Mouse (Mus musculus) hindbrain, embryonic 12.5 days (tissue): ENCODE data around the gene Nbea. TPM values are rescaled to one million over a fixed set of nuclear protein-coding genes. Genes with fewer than 3 reads are reported as not detected.
A peak's percentile ranks its signal among the peaks of the same experiment; 100 is the strongest.

ENCODE experiments used
- ATAC-seq: fragments of 200-750 bp; cut with Nextera tagmentation; 2 replicates; pipeline ENCODE4 v1.8.0; 2017; ENCODE audit warnings: moderate TSS enrichment; ENCODE audit not compliant: low FRiP score
- H3K27ac ChIP-seq: fragments of 300-500 bp; sonication (generic); 2 replicates; pipeline ENCODE4 v1.5.1; 2016; ENCODE audit warnings: mild to moderate bottlenecking
- H3K27me3 ChIP-seq: fragments of 300-500 bp; sonication (generic); 2 replicates; pipeline ENCODE4 v1.6.1; 2016; ENCODE audit warnings: mild to moderate bottlenecking
- H3K36me3 ChIP-seq: fragments of 300-500 bp; sonication (generic); 2 replicates; pipeline ENCODE4 v1.6.1; 2016; ENCODE audit warnings: mild to moderate bottlenecking
- H3K4me1 ChIP-seq: fragments of 300-500 bp; sonication (generic); 2 replicates; pipeline ENCODE4 v1.6.1; 2016
- H3K4me2 ChIP-seq: fragments of 300-500 bp; sonication (generic); replicated peaks from 2 replicates; pipeline ENCODE4 v1.6.1; 2016; ENCODE audit warnings: mild to moderate bottlenecking
- H3K4me3 ChIP-seq: fragments of 300-500 bp; sonication (generic); 2 replicates; pipeline ENCODE4 v1.5.1; 2016; ENCODE audit warnings: mild to moderate bottlenecking
- H3K9ac ChIP-seq: fragments of 300-500 bp; sonication (generic); 2 replicates; pipeline ENCODE4 v1.6.1; 2016; ENCODE audit warnings: mild to moderate bottlenecking, moderate library complexity
- H3K9me3 ChIP-seq: fragments of 300-500 bp; sonication (generic); replicated peaks from 2 replicates; pipeline ENCODE4 v1.6.1; 2016; ENCODE audit warnings: mild to moderate bottlenecking
- WGBS: fragments of 180-500 bp; shearing (Covaris S2); methylation state at CpG from one replicate; pipeline ENCODE4 v1.1.7; 2016; 5-methylcytosine and 5-hydroxymethylcytosine counted together
- polyA plus RNA-seq: library from polyadenylated mRNA; unstranded; fragments of >200 nt; fragmentation: Nextera tagmentation; extraction: Ambion mirVana; gene quantifications from 2 replicates; pipeline ENCODE4 v1.2.1, GENCODE M21; 2016

The Nbea gene
- polyA plus RNA-seq, 1 experiment from 2014 or later, result 32.7 TPM

DNA sequence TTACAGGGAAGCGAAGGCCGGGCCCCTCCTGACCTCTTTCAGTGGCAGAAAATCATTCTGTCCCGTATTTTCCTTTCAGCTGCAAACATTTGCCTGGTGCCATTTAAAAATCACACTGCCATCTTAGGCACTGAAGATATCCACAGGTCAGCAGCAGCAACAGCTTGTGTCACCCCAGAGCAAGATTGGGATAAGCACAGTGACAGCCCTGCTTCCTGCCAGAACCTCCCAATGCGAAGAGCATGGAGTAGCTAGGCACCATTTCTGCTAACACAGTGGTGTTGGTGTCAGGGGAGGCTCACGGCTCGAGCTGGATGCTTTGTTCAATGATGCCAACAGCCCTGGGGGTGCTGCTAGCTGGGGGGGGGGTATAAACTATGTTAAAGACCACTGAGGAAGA, 592.8 kb downstream of the Nbea start:
- Histone ChIP-seq H3K9ac (no peak overlapping the region), H3K36me3 (no peaks in the 10 kb centered on the region), H3K4me3 (no peak overlapping the region), H3K4me2 (no peak overlapping the region), H3K9me3 (no peaks in the 10 kb centered on the region), H3K27ac (0 out of 2 replicates have a peak overlapping the region, but pooled peaks have one; percentile 17), H3K27me3 (no peaks in the 10 kb centered on the region), H3K4me1 (peaks cover 37% of the 10 kb centered on the region)
- 69% methylated on average over 6 of the region's 6 CpGs for WGBS
- ATAC-seq, result no peak

DNA sequence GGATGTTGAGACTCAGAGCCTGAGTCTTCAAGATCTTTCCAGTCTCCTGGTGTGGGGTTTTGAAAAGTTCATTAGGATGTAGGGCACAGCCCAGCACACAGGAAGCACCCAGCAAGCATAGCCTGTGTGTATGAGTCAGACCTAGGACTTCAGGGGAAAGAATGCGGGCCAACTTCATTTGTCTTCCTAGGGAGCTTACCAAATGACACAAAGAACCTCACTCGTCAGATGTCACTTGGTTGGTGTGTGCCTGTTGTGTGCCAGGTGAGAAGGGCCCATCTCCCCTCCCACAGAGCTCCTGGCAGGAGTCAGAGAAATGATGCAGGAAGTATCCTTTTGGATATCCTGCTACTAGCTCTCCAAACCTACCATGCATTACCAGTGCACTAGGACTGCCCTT, 593.2 kb downstream of the Nbea start:
- ATAC-seq, result no peak
- Histone ChIP-seq H3K36me3 (no peaks in the 10 kb centered on the region), H3K4me2 (no peak overlapping the region), H3K9me3 (no peaks in the 10 kb centered on the region), H3K27ac (no peak overlapping the region), H3K4me3 (no peak overlapping the region), H3K9ac (no peak overlapping the region), H3K4me1 (peaks cover 37% of the 10 kb centered on the region), H3K27me3 (no peaks in the 10 kb centered on the region)
- 58% methylated on average over 2 of the region's 2 CpGs for WGBS

DNA sequence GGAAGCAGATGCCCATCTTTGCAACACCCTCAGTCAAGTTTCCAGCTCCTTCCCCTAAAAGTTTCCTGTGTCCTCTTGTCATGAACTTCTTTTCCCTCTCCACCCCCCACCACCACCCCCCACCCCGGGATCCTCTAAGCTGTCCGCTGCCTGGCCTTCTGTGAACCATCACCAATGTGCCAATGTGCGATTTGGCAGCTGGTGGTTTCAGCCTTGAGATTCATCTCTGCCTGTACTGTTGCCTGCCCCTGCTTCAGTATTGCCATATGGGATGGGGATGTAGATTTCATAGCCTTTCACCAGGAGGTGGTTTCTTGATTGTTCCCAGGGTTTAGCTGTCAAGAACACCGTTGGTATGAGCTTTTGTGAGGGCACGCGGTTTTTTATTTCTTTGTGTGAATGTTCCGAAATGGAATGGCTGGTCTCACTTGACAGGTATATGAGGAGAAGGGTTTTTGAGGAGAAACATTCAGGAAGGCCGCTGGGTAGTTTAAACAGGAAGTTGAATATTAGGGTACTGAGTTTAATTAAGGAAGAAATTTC, 594.0 kb downstream of the Nbea start:
- Histone ChIP-seq H3K27ac (no peak overlapping the region; the same call in 1 of the 2 replicates), H3K36me3 (no peaks in the 10 kb centered on the region), H3K4me2 (no peak overlapping the region), H3K4me1 (peaks cover 37% of the 10 kb centered on the region), H3K9me3 (no peaks in the 10 kb centered on the region), H3K4me3 (no peak overlapping the region), H3K27me3 (no peaks in the 10 kb centered on the region), H3K9ac (no peak overlapping the region)
- ATAC-seq, result no peak
- 59% methylated on average over 8 of the region's 8 CpGs for WGBS

DNA sequence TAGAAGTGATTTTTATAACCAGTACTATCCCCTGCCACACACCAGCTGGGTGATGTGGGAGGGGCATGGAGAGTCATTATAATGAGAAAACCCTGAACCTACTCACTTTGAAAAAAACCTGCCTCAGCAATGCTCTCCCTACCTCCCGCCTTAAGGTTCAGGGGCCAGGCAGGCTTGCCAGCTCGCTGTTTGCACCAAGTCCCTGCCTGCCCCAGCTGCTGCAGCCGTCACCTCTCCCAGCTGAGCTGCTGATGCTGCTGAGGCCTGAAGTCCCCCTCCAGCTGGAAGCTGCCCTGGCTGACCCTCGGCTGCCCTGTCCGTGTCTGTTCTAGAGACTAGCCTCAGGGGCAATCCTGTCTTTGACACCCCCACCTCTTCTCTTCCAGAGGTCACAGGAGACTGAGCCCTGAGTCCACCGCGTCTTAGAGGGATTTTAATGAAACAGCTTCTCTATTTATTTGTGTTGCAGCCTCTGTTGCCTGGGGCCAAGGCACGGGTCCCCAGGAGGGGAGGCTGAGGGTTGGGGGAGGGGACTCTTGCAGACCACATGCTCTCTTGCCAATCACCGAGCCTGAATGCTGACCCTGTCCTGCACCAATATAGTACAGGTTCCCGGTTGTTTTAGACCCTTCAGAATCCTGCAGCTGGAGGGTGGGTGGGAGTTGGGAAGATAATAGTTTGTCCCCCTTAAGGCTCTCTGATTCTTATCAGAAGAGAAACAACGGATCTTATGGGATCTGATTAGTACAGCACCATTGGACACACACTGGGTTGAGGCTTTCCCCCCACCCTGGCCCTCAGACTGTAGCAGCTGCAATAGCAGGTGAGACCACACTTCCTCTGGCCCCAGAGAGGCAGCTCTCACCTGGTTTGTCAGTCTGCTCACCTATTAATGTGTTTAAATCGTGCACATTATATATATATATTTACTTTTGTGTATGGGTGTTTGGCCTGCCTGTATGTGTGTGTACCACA, 595.2 kb downstream of the Nbea start:
- H3K4me1 ChIP-seq, result peaks cover 37% of the 10 kb centered on the region
- H3K9me3 ChIP-seq, result no peaks in the 10 kb centered on the region
- H3K4me3 ChIP-seq, result no peak overlapping the region
- no peak overlapping the region for H3K9ac ChIP-seq
- WGBS, result 9% methylated on average over 12 of the region's 12 CpGs
- H3K36me3 ChIP-seq, result no peaks in the 10 kb centered on the region
- no peaks in the 10 kb centered on the region for H3K27me3 ChIP-seq
- H3K4me2 ChIP-seq, result peak overlapping the region; percentile 32
- ATAC-seq, result peak; percentile 90
- H3K27ac ChIP-seq, result peak overlapping the region; percentile 84

DNA sequence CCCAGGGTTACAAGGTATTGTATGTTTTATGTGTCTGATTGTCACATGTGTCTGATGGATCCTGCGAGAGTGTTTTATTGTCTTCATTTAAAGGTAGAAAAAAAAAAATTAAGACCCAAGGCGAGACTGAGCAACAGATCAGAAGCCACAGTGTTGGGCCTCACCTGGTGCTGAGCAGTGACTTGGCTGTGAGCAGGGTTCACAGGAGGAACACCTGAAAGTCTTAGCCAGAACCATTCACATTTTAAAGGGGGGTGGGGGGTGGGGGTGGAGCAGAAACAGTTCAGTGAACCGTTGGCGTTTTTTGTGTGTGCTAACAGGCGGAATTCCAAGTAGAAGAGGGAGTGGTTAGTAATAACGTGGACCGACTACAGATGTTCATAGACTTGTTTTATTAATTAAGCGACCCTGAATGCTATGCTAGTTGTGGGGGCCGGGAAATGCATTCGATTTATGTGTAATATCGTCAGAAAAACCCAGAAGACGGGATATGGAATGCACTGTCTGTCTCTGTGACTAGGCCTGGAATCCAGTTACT, 596.0 kb downstream of the Nbea start:
- no peaks in the 10 kb centered on the region for H3K27me3 ChIP-seq
- ATAC-seq, result peak; percentile 36
- H3K4me3 ChIP-seq, result no peak overlapping the region
- H3K9me3 ChIP-seq, result no peaks in the 10 kb centered on the region
- WGBS, result 21% methylated on average over 12 of the region's 12 CpGs
- H3K27ac ChIP-seq, result peak overlapping the region; percentile 84
- peaks cover 37% of the 10 kb centered on the region for H3K4me1 ChIP-seq
- H3K4me2 ChIP-seq, result no peak overlapping the region
- H3K9ac ChIP-seq, result no peak overlapping the region
- H3K36me3 ChIP-seq, result no peaks in the 10 kb centered on the region
